Mouse (Mus musculus): ENCODE data around the gene Nkpd1. TPM values are rescaled to one million over a fixed set of nuclear protein-coding genes. Genes with fewer than 3 reads are reported as not detected.

The Nkpd1 gene
- polyA plus RNA-seq (2014; fragmentation: Illumina TruSeq; extraction: RNeasy Lipid Tissue Mini Kit (QIAGEN cat#74804); ENCODE audit: low read depth, low replicate concordance) = not detected

GRCm38 (mm10) chr7:19517652-19518365 is at the start of gene Nkpd1:
Gene Nkpd1 (plus strand): TSS chr7:19517838.

GRCm38 (mm10) chr7:19508150-19508923 is 9.3 kb upstream of the Nkpd1 start, which contains the start of the genes Bloc1s3 and Trappc6a:
Gene Bloc1s3 (minus strand): TSS chr7:19508367.
Gene Trappc6a (plus strand): TSS chr7:19508395.

GRCm38 (mm10) chr7:19562643-19563410 is 45.2 kb downstream of the Nkpd1 start, which contains the start of gene Ppp1r37:
Gene Ppp1r37 (minus strand): TSS chr7:19563076.

Other genes with a start within 250 kb of the Nkpd1 start
- 121 TPM for gene Vasp, start 246.0 kb upstream of the Nkpd1 start, polyA plus RNA-seq (2014; fragmentation: Illumina TruSeq; extraction: RNeasy Lipid Tissue Mini Kit (QIAGEN cat#74804); ENCODE audit: low read depth, low replicate concordance)
- not detected for gene Ppm1n, start 237.8 kb upstream of the Nkpd1 start, polyA plus RNA-seq (2014; fragmentation: Illumina TruSeq; extraction: RNeasy Lipid Tissue Mini Kit (QIAGEN cat#74804); ENCODE audit: low read depth, low replicate concordance)
- gene Rtn2, start 235.2 kb upstream of the Nkpd1 start, polyA plus RNA-seq (2014; fragmentation: Illumina TruSeq; extraction: RNeasy Lipid Tissue Mini Kit (QIAGEN cat#74804); ENCODE audit: low read depth, low replicate concordance) = 1.6 TPM
- 1.4 TPM for gene Fosb, start 207.8 kb upstream of the Nkpd1 start, polyA plus RNA-seq (2014; fragmentation: Illumina TruSeq; extraction: RNeasy Lipid Tissue Mini Kit (QIAGEN cat#74804); ENCODE audit: low read depth, low replicate concordance)
- gene Ercc1, start 173.1 kb upstream of the Nkpd1 start, polyA plus RNA-seq (2014; fragmentation: Illumina TruSeq; extraction: RNeasy Lipid Tissue Mini Kit (QIAGEN cat#74804); ENCODE audit: low read depth, low replicate concordance) = 0.63 TPM
- gene Cd3eap, start 158.4 kb upstream of the Nkpd1 start, polyA plus RNA-seq (2014; fragmentation: Illumina TruSeq; extraction: RNeasy Lipid Tissue Mini Kit (QIAGEN cat#74804); ENCODE audit: low read depth, low replicate concordance) = 0.95 TPM
- not detected for gene Ppp1r13l, start 158.1 kb upstream of the Nkpd1 start, polyA plus RNA-seq (2014; fragmentation: Illumina TruSeq; extraction: RNeasy Lipid Tissue Mini Kit (QIAGEN cat#74804); ENCODE audit: low read depth, low replicate concordance)
- 1.1 TPM for gene Ercc2, start 135.8 kb upstream of the Nkpd1 start, polyA plus RNA-seq (2014; fragmentation: Illumina TruSeq; extraction: RNeasy Lipid Tissue Mini Kit (QIAGEN cat#74804); ENCODE audit: low read depth, low replicate concordance)
- not detected for gene Klc3, start 113.7 kb upstream of the Nkpd1 start, polyA plus RNA-seq (2014; fragmentation: Illumina TruSeq; extraction: RNeasy Lipid Tissue Mini Kit (QIAGEN cat#74804); ENCODE audit: low read depth, low replicate concordance)
- not detected for gene Ckm, start 113.1 kb upstream of the Nkpd1 start, polyA plus RNA-seq (2014; fragmentation: Illumina TruSeq; extraction: RNeasy Lipid Tissue Mini Kit (QIAGEN cat#74804); ENCODE audit: low read depth, low replicate concordance)
- gene Mark4, start 59.0 kb upstream of the Nkpd1 start, polyA plus RNA-seq (2014; fragmentation: Illumina TruSeq; extraction: RNeasy Lipid Tissue Mini Kit (QIAGEN cat#74804); ENCODE audit: low read depth, low replicate concordance) = 1.7 TPM
- not detected for gene Exoc3l2, start 54.5 kb upstream of the Nkpd1 start, polyA plus RNA-seq (2014; fragmentation: Illumina TruSeq; extraction: RNeasy Lipid Tissue Mini Kit (QIAGEN cat#74804); ENCODE audit: low read depth, low replicate concordance)
- gene Bloc1s3, start 9.5 kb upstream of the Nkpd1 start, polyA plus RNA-seq (2014; fragmentation: Illumina TruSeq; extraction: RNeasy Lipid Tissue Mini Kit (QIAGEN cat#74804); ENCODE audit: low read depth, low replicate concordance) = 4.9 TPM
- not detected for gene Trappc6a, start 9.4 kb upstream of the Nkpd1 start, polyA plus RNA-seq (2014; fragmentation: Illumina TruSeq; extraction: RNeasy Lipid Tissue Mini Kit (QIAGEN cat#74804); ENCODE audit: low read depth, low replicate concordance)
- gene Ppp1r37, start 45.2 kb downstream of the Nkpd1 start, polyA plus RNA-seq (2014; fragmentation: Illumina TruSeq; extraction: RNeasy Lipid Tissue Mini Kit (QIAGEN cat#74804); ENCODE audit: low read depth, low replicate concordance) = 0.66 TPM
- not detected for gene Zfp296, start 59.4 kb downstream of the Nkpd1 start, polyA plus RNA-seq (2014; fragmentation: Illumina TruSeq; extraction: RNeasy Lipid Tissue Mini Kit (QIAGEN cat#74804); ENCODE audit: low read depth, low replicate concordance)
- gene Gemin7, start 59.8 kb downstream of the Nkpd1 start, polyA plus RNA-seq (2014; fragmentation: Illumina TruSeq; extraction: RNeasy Lipid Tissue Mini Kit (QIAGEN cat#74804); ENCODE audit: low read depth, low replicate concordance) = 12.7 TPM
- 7.1 TPM for gene Clasrp, start 86.6 kb downstream of the Nkpd1 start, polyA plus RNA-seq (2014; fragmentation: Illumina TruSeq; extraction: RNeasy Lipid Tissue Mini Kit (QIAGEN cat#74804); ENCODE audit: low read depth, low replicate concordance)
- 5.0 TPM for gene Relb, start 111.6 kb downstream of the Nkpd1 start, polyA plus RNA-seq (2014; fragmentation: Illumina TruSeq; extraction: RNeasy Lipid Tissue Mini Kit (QIAGEN cat#74804); ENCODE audit: low read depth, low replicate concordance)
- gene Clptm1, start 147.2 kb downstream of the Nkpd1 start, polyA plus RNA-seq (2014; fragmentation: Illumina TruSeq; extraction: RNeasy Lipid Tissue Mini Kit (QIAGEN cat#74804); ENCODE audit: low read depth, low replicate concordance) = 24.0 TPM
- not detected for gene Apoc2, start 160.1 kb downstream of the Nkpd1 start, polyA plus RNA-seq (2014; fragmentation: Illumina TruSeq; extraction: RNeasy Lipid Tissue Mini Kit (QIAGEN cat#74804); ENCODE audit: low read depth, low replicate concordance)
- gene Gm44805, start 163.6 kb downstream of the Nkpd1 start, polyA plus RNA-seq (2014; fragmentation: Illumina TruSeq; extraction: RNeasy Lipid Tissue Mini Kit (QIAGEN cat#74804); ENCODE audit: low read depth, low replicate concordance) = 0.98 TPM
- not detected for gene Apoc4, start 163.6 kb downstream of the Nkpd1 start, polyA plus RNA-seq (2014; fragmentation: Illumina TruSeq; extraction: RNeasy Lipid Tissue Mini Kit (QIAGEN cat#74804); ENCODE audit: low read depth, low replicate concordance)
- not detected for gene Apoc1, start 174.8 kb downstream of the Nkpd1 start, polyA plus RNA-seq (2014; fragmentation: Illumina TruSeq; extraction: RNeasy Lipid Tissue Mini Kit (QIAGEN cat#74804); ENCODE audit: low read depth, low replicate concordance)
- 3.8 TPM for gene Apoe, start 181.3 kb downstream of the Nkpd1 start, polyA plus RNA-seq (2014; fragmentation: Illumina TruSeq; extraction: RNeasy Lipid Tissue Mini Kit (QIAGEN cat#74804); ENCODE audit: low read depth, low replicate concordance)
- 0.82 TPM for gene Tomm40, start 197.6 kb downstream of the Nkpd1 start, polyA plus RNA-seq (2014; fragmentation: Illumina TruSeq; extraction: RNeasy Lipid Tissue Mini Kit (QIAGEN cat#74804); ENCODE audit: low read depth, low replicate concordance)
- 5.2 TPM for gene Nectin2, start 232.6 kb downstream of the Nkpd1 start, polyA plus RNA-seq (2014; fragmentation: Illumina TruSeq; extraction: RNeasy Lipid Tissue Mini Kit (QIAGEN cat#74804); ENCODE audit: low read depth, low replicate concordance)

Measured in sigmoid colon, adult 10 weeks (tissue).